Mouse (Mus musculus): ENCODE measurements around the gene Apol8.

DNA sequence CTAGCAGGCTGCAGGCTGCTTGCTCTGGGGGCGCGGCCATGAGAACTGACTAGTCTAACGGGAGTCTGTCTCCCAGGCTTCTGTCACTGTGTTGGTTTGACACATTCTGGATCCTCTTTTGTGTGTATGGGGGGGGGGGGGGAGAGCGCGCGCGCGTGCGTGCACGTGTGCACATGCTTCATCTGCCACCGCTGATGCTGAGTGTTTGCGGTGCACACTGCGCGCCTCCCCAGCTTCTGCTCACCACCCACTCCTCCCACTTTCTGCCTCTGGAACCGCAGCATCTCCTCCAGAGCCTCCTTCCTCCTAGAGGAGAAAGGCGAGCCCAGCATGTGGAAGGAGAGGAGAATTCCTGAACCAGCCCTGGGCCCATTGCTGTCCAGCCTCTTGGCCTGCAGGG is 3.2 kb upstream of the Apol8 start:
- TF ChIP-seq CTCF (IDR thresholded peaks at IDR 0.05) (no peak), EP300 (IDR thresholded peaks at IDR 0.05) (no peak)

Measured in lung, postnatal 0 days (tissue).